Mouse (Mus musculus) spleen, adult 2 months (tissue): ENCODE measurements around the gene Nrxn1.

Experiments used
- CTCF ChIP-seq: fragments of 200-500 bp; IDR thresholded peaks from 2 replicates; pipeline ENCODE4 v1.5.1; 2011; ENCODE audit warnings: mild to moderate bottlenecking, inconsistent platforms; ENCODE audit not compliant: insufficient read depth, insufficient read length, insufficient replicate concordance; ENCODE audit errors: extremely low read depth
- POLR2A ChIP-seq: fragments of 200-500 bp; IDR thresholded peaks from 2 replicates; pipeline ENCODE4 v1.6.1; 2011; ENCODE audit warnings: low read depth, low read length, inconsistent platforms

DNA sequence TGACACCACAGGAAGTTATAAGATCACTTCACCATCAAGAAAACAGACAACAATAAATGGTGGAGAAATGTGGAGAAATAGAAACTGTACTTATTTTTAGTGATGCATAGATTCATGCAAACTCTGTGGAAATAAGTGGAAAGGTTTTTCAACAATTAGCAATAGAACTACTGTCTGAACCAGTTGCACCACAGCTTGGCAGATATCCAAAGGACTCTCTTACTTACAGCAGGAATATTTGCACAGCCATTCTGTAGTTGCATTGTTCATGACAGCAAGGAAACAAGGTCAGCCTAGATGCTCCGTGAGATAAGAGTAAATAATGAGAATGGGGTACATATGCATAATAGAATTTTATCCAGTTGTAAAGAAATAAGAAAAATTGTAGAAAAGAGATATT lies 965.3 kb downstream of the Nrxn1 start:
- TF ChIP-seq CTCF: no peak
- no peak for TF ChIP-seq POLR2A
